Mouse (Mus musculus) midbrain, embryonic 10.5 days (tissue): ENCODE data around the gene Itga1. TPM values are rescaled to one million over a fixed set of nuclear protein-coding genes. Genes with fewer than 3 reads are reported as not detected.

ENCODE experiments used
- DNase-seq: peaks from one replicate; pipeline ENCODE4 v3.0.0-alpha.2; 2017; ENCODE audit warnings: low spot score
- H3K27ac ChIP-seq: fragments of 300-500 bp; sonication (generic); replicated peaks from 2 replicates; pipeline ENCODE4 v1.5.1; 2016; ENCODE audit warnings: mild to moderate bottlenecking
- H3K27me3 ChIP-seq: fragments of 300-500 bp; sonication (generic); 2 replicates; pipeline ENCODE4 v1.6.1; 2016; ENCODE audit warnings: low read depth, mild to moderate bottlenecking; ENCODE audit not compliant: poor library complexity, severe bottlenecking
- H3K36me3 ChIP-seq: fragments of 300-500 bp; sonication (generic); 2 replicates; pipeline ENCODE4 v1.6.1; 2016; ENCODE audit warnings: mild to moderate bottlenecking, moderate library complexity
- H3K4me1 ChIP-seq: fragments of 300-500 bp; sonication (generic); 2 replicates; pipeline ENCODE4 v1.6.1; 2016
- H3K4me3 ChIP-seq: fragments of 300-500 bp; sonication (generic); 2 replicates; pipeline ENCODE4 v1.5.1; 2016; ENCODE audit warnings: mild to moderate bottlenecking, moderate library complexity
- H3K9me3 ChIP-seq: fragments of 300-500 bp; sonication (generic); replicated peaks from 2 replicates; pipeline ENCODE4 v1.6.1; 2016; ENCODE audit warnings: mild to moderate bottlenecking
- WGBS: fragments of 180-500 bp; shearing (Covaris S2); methylation state at CpG from one replicate; pipeline ENCODE4 v1.1.7; 2016; 5-methylcytosine and 5-hydroxymethylcytosine counted together
- polyA plus RNA-seq: library from polyadenylated mRNA; unstranded; fragments of >200 nt; fragmentation: Nextera tagmentation; extraction: Ambion mirVana; gene quantifications from 2 replicates; pipeline ENCODE4 v1.2.1, GENCODE M21; 2016

The Itga1 gene
- polyA plus RNA-seq, 1 experiment from 2014 or later = 3.9 TPM

- H3K27me3 ChIP-seq = peaks cover 18% of the 10 kb centered on the region
- no peak overlapping the region for H3K27ac ChIP-seq
- no peak for DNase-seq
These were observed 6.4 kb downstream of the Itga1 start for GRCm38 (mm10) chr13:115095392-115095791.

GRCm38 (mm10) chr13:115091511-115091910 is 10.3 kb downstream of the Itga1 start:
- H3K27ac ChIP-seq = no peak overlapping the region
- no peak overlapping the region for H3K4me3 ChIP-seq
- 72% methylated on average over 3 of the region's 3 CpGs for WGBS
- DNase-seq = no peak
- H3K36me3 ChIP-seq = peaks cover 26% of the 10 kb centered on the region
- peaks cover 2% of the 10 kb centered on the region; the same call in 1 of the 2 replicates for H3K9me3 ChIP-seq
- H3K27me3 ChIP-seq = no peaks in the 10 kb centered on the region
- peaks cover 25% of the 10 kb centered on the region for H3K4me1 ChIP-seq

More at GRCm38 (mm10) chr13:115095392-115095791, 6.4 kb downstream of the Itga1 start:
- H3K9me3 ChIP-seq = no peaks in the 10 kb centered on the region
- H3K4me1 ChIP-seq = peaks cover 12% of the 10 kb centered on the region
- H3K4me3 ChIP-seq = no peak overlapping the region
- H3K36me3 ChIP-seq = no peaks in the 10 kb centered on the region
- 91% methylated on average over 2 of the region's 2 CpGs for WGBS

GRCm38 (mm10) chr13:115090977-115091445 is 10.8 kb downstream of the Itga1 start:
- Histone ChIP-seq H3K4me3 (peak overlapping the region; percentile 80), H3K27ac (peak overlapping the region; percentile 93), H3K36me3 (peaks cover 31% of the 10 kb centered on the region), H3K27me3 (no peaks in the 10 kb centered on the region), H3K4me1 (peaks cover 25% of the 10 kb centered on the region), H3K9me3 (peaks cover 2% of the 10 kb centered on the region; the same call in 1 of the 2 replicates)
- 52% methylated on average over 9 of the region's 9 CpGs for WGBS
- peak; percentile 26 for DNase-seq

- Histone ChIP-seq H3K36me3 (peaks cover 38% of the 10 kb centered on the region), H3K9me3 (peaks cover 2% of the 10 kb centered on the region; the same call in 1 of the 2 replicates)
- under 1% methylated on average over 60 of the region's 60 CpGs for WGBS
These were observed 11.4 kb downstream of the Itga1 start, which contains the start of gene Pelo for GRCm38 (mm10) chr13:115090069-115090976. Gene Pelo (minus strand): TSS chr13:115090186.

GRCm38 (mm10) chr13:115089395-115090025 is 12.3 kb downstream of the Itga1 start:
- 12% methylated on average over 33 of the region's 35 CpGs for WGBS
- Histone ChIP-seq H3K36me3 (peaks cover 38% of the 10 kb centered on the region), H3K27ac (peak overlapping the region; percentile 93), H3K4me3 (peak overlapping the region; percentile 80), H3K27me3 (no peaks in the 10 kb centered on the region), H3K9me3 (peaks cover 2% of the 10 kb centered on the region; the same call in 1 of the 2 replicates), H3K4me1 (peaks cover 25% of the 10 kb centered on the region)
- DNase-seq = peak; percentile 44

More at GRCm38 (mm10) chr13:115090069-115090976, 11.4 kb downstream of the Itga1 start, which contains the start of gene Pelo:
- DNase-seq = peak; percentile 91
- Histone ChIP-seq H3K4me1 (peaks cover 25% of the 10 kb centered on the region), H3K4me3 (peak within 1 kb of the TSS; percentile 80), H3K27me3 (no peaks in the 10 kb centered on the region), H3K27ac (peak within 1 kb of the TSS; percentile 93)

GRCm38 (mm10) chr13:115089020-115089394 is 12.8 kb downstream of the Itga1 start:
- 70% methylated on average over 11 of the region's 11 CpGs for WGBS
- Histone ChIP-seq H3K4me1 (peaks cover 25% of the 10 kb centered on the region), H3K36me3 (peaks cover 38% of the 10 kb centered on the region), H3K4me3 (peak overlapping the region; percentile 80), H3K27me3 (no peaks in the 10 kb centered on the region), H3K27ac (peak overlapping the region; percentile 93), H3K9me3 (peaks cover 2% of the 10 kb centered on the region; the same call in 1 of the 2 replicates)
- no peak for DNase-seq

GRCm38 (mm10) chr13:115085974-115086373 is 15.8 kb downstream of the Itga1 start:
- H3K27ac ChIP-seq = no peak overlapping the region

GRCm38 (mm10) chr13:115082339-115082738 is 19.4 kb downstream of the Itga1 start:
- no peak overlapping the region for H3K4me3 ChIP-seq
- no peaks in the 10 kb centered on the region for H3K4me1 ChIP-seq
- no peak for DNase-seq
- H3K27me3 ChIP-seq = no peaks in the 10 kb centered on the region
- 93% methylated on average over 7 of the region's 7 CpGs for WGBS
- H3K27ac ChIP-seq = no peak overlapping the region
- H3K9me3 ChIP-seq = no peaks in the 10 kb centered on the region; the same call in 1 of the 2 replicates
- H3K36me3 ChIP-seq = peaks cover 21% of the 10 kb centered on the region

More at GRCm38 (mm10) chr13:115085974-115086373, 15.8 kb downstream of the Itga1 start:
- Histone ChIP-seq H3K27me3 (no peaks in the 10 kb centered on the region), H3K4me1 (peaks cover 23% of the 10 kb centered on the region), H3K4me3 (no peak overlapping the region), H3K36me3 (peaks cover 38% of the 10 kb centered on the region), H3K9me3 (peaks cover 2% of the 10 kb centered on the region; the same call in 1 of the 2 replicates)
- 92% methylated on average over 6 of the region's 6 CpGs for WGBS
- DNase-seq = no peak

- Histone ChIP-seq H3K27me3 (no peaks in the 10 kb centered on the region), H3K4me1 (no peaks in the 10 kb centered on the region), H3K36me3 (no peaks in the 10 kb centered on the region), H3K9me3 (no peaks in the 10 kb centered on the region), H3K27ac (no peak overlapping the region), H3K4me3 (no peak overlapping the region)
- WGBS = 91% methylated on average over 3 of the region's 3 CpGs
- no peak for DNase-seq
These were observed 21.7 kb downstream of the Itga1 start for GRCm38 (mm10) chr13:115079996-115080585.

GRCm38 (mm10) chr13:115078997-115079685 is 22.6 kb downstream of the Itga1 start:
- H3K9me3 ChIP-seq = no peaks in the 10 kb centered on the region
- H3K4me1 ChIP-seq = no peaks in the 10 kb centered on the region
- 88% methylated on average over 6 of the region's 6 CpGs for WGBS
- DNase-seq = no peak
- H3K27me3 ChIP-seq = no peaks in the 10 kb centered on the region
- no peaks in the 10 kb centered on the region for H3K36me3 ChIP-seq
- no peak overlapping the region for H3K27ac ChIP-seq
- H3K4me3 ChIP-seq = no peak overlapping the region

GRCm38 (mm10) chr13:115077346-115078134 is 24.2 kb downstream of the Itga1 start:
- no peak overlapping the region for H3K4me3 ChIP-seq
- H3K36me3 ChIP-seq = no peaks in the 10 kb centered on the region
- no peak for DNase-seq
- H3K27me3 ChIP-seq = no peaks in the 10 kb centered on the region
- H3K27ac ChIP-seq = no peak overlapping the region
- WGBS = 86% methylated on average over 9 of the region's 9 CpGs
- H3K4me1 ChIP-seq = no peaks in the 10 kb centered on the region
- H3K9me3 ChIP-seq = no peaks in the 10 kb centered on the region
